Mouse (Mus musculus): ENCODE data around the gene Mettl15.

The Mettl15 gene

GRCm38 (mm10) chr2:109280600-109281340 lies at the start of gene Mettl15, which contains the start of gene Kif18a:
Gene Mettl15, minus strand, starts transcription at chr2:109280748.
Gene Kif18a, plus strand, starts transcription at chr2:109280738.
- Histone ChIP-seq H3K36me3 (ENCODE audit: control insufficient read depth, insufficient read depth, low read length, poor library complexity, severe bottlenecking) (no peaks in the 10 kb centered on the region), H3K27me3 (ENCODE audit: control insufficient read depth, insufficient read depth, low read length, poor library complexity, severe bottlenecking) (no peaks in the 10 kb centered on the region)
- DNase-seq (ENCODE audit: low read depth, low spot score): peak; percentile 97

- Histone ChIP-seq H3K36me3 (ENCODE audit: control insufficient read depth, insufficient read depth, low read length, poor library complexity, severe bottlenecking) (no peaks in the 10 kb centered on the region), H3K27me3 (ENCODE audit: control insufficient read depth, insufficient read depth, low read length, poor library complexity, severe bottlenecking) (no peaks in the 10 kb centered on the region)
- no peak for DNase-seq (ENCODE audit: low read depth, low spot score)
These were observed 30.8 kb upstream of the Mettl15 start for GRCm38 (mm10) chr2:109311369-109311768.

- no peaks in the 10 kb centered on the region for H3K36me3 ChIP-seq (ENCODE audit: control insufficient read depth, insufficient read depth, low read length, poor library complexity, severe bottlenecking)
- no peak for DNase-seq (ENCODE audit: low read depth, low spot score)
- no peaks in the 10 kb centered on the region for H3K27me3 ChIP-seq (ENCODE audit: control insufficient read depth, insufficient read depth, low read length, poor library complexity, severe bottlenecking)
These were observed 23.1 kb upstream of the Mettl15 start for GRCm38 (mm10) chr2:109303638-109304037.

GRCm38 (mm10) chr2:109302234-109302633 lies 21.7 kb upstream of the Mettl15 start:
- Histone ChIP-seq H3K36me3 (ENCODE audit: control insufficient read depth, insufficient read depth, low read length, poor library complexity, severe bottlenecking) (no peaks in the 10 kb centered on the region), H3K27me3 (ENCODE audit: control insufficient read depth, insufficient read depth, low read length, poor library complexity, severe bottlenecking) (no peaks in the 10 kb centered on the region)
- no peak for DNase-seq (ENCODE audit: low read depth, low spot score)

- Histone ChIP-seq H3K36me3 (ENCODE audit: control insufficient read depth, insufficient read depth, low read length, poor library complexity, severe bottlenecking) (0 out of 2 replicates have a peak, but pooled peaks cover 2% of the 10 kb centered on the region), H3K27me3 (ENCODE audit: control insufficient read depth, insufficient read depth, low read length, poor library complexity, severe bottlenecking) (no peaks in the 10 kb centered on the region)
- no peak for DNase-seq (ENCODE audit: low read depth, low spot score)
These were observed 17.6 kb upstream of the Mettl15 start for GRCm38 (mm10) chr2:109298160-109298559.

GRCm38 (mm10) chr2:109296264-109296663 lies 15.7 kb upstream of the Mettl15 start:
- Histone ChIP-seq H3K36me3 (ENCODE audit: control insufficient read depth, insufficient read depth, low read length, poor library complexity, severe bottlenecking) (0 out of 2 replicates have a peak, but pooled peaks cover 4% of the 10 kb centered on the region), H3K27me3 (ENCODE audit: control insufficient read depth, insufficient read depth, low read length, poor library complexity, severe bottlenecking) (no peaks in the 10 kb centered on the region)
- DNase-seq (ENCODE audit: low read depth, low spot score): no peak

- no peaks in the 10 kb centered on the region for H3K27me3 ChIP-seq (ENCODE audit: control insufficient read depth, insufficient read depth, low read length, poor library complexity, severe bottlenecking)
- 0 out of 2 replicates have a peak, but pooled peaks cover 4% of the 10 kb centered on the region for H3K36me3 ChIP-seq (ENCODE audit: control insufficient read depth, insufficient read depth, low read length, poor library complexity, severe bottlenecking)
- no peak for DNase-seq (ENCODE audit: low read depth, low spot score)
These were observed 8.8 kb upstream of the Mettl15 start for GRCm38 (mm10) chr2:109289327-109289726.

GRCm38 (mm10) chr2:109284121-109284520 lies 3.6 kb upstream of the Mettl15 start:
- H3K36me3 ChIP-seq (ENCODE audit: control insufficient read depth, insufficient read depth, low read length, poor library complexity, severe bottlenecking): no peaks in the 10 kb centered on the region
- no peak for DNase-seq (ENCODE audit: low read depth, low spot score)
- H3K27me3 ChIP-seq (ENCODE audit: control insufficient read depth, insufficient read depth, low read length, poor library complexity, severe bottlenecking): no peaks in the 10 kb centered on the region

- DNase-seq (ENCODE audit: low read depth, low spot score): no peak
- H3K27me3 ChIP-seq (ENCODE audit: control insufficient read depth, insufficient read depth, low read length, poor library complexity, severe bottlenecking): no peaks in the 10 kb centered on the region
- H3K36me3 ChIP-seq (ENCODE audit: control insufficient read depth, insufficient read depth, low read length, poor library complexity, severe bottlenecking): no peaks in the 10 kb centered on the region
These were observed 768 bp upstream of the Mettl15 start for GRCm38 (mm10) chr2:109281341-109281690.

GRCm38 (mm10) chr2:109280272-109280599 lies 312 bp downstream of the Mettl15 start:
- Histone ChIP-seq H3K27me3 (ENCODE audit: control insufficient read depth, insufficient read depth, low read length, poor library complexity, severe bottlenecking) (no peaks in the 10 kb centered on the region), H3K36me3 (ENCODE audit: control insufficient read depth, insufficient read depth, low read length, poor library complexity, severe bottlenecking) (no peaks in the 10 kb centered on the region)
- DNase-seq (ENCODE audit: low read depth, low spot score): no peak

- H3K27me3 ChIP-seq (ENCODE audit: control insufficient read depth, insufficient read depth, low read length, poor library complexity, severe bottlenecking): no peaks in the 10 kb centered on the region
- DNase-seq (ENCODE audit: low read depth, low spot score): peak; percentile 60
- H3K36me3 ChIP-seq (ENCODE audit: control insufficient read depth, insufficient read depth, low read length, poor library complexity, severe bottlenecking): no peaks in the 10 kb centered on the region
These were observed 2.5 kb downstream of the Mettl15 start for GRCm38 (mm10) chr2:109278036-109278435.

GRCm38 (mm10) chr2:109277593-109277992 lies 3.0 kb downstream of the Mettl15 start:
- Histone ChIP-seq H3K36me3 (ENCODE audit: control insufficient read depth, insufficient read depth, low read length, poor library complexity, severe bottlenecking) (no peaks in the 10 kb centered on the region), H3K27me3 (ENCODE audit: control insufficient read depth, insufficient read depth, low read length, poor library complexity, severe bottlenecking) (no peaks in the 10 kb centered on the region)
- DNase-seq (ENCODE audit: low read depth, low spot score): peak; percentile 2

- H3K36me3 ChIP-seq (ENCODE audit: control insufficient read depth, insufficient read depth, low read length, poor library complexity, severe bottlenecking): no peaks in the 10 kb centered on the region
- no peak for DNase-seq (ENCODE audit: low read depth, low spot score)
- no peaks in the 10 kb centered on the region for H3K27me3 ChIP-seq (ENCODE audit: control insufficient read depth, insufficient read depth, low read length, poor library complexity, severe bottlenecking)
These were observed 7.5 kb downstream of the Mettl15 start for GRCm38 (mm10) chr2:109273098-109273497.

- no peak for DNase-seq (ENCODE audit: low read depth, low spot score)
- no peaks in the 10 kb centered on the region for H3K36me3 ChIP-seq (ENCODE audit: control insufficient read depth, insufficient read depth, low read length, poor library complexity, severe bottlenecking)
- no peaks in the 10 kb centered on the region for H3K27me3 ChIP-seq (ENCODE audit: control insufficient read depth, insufficient read depth, low read length, poor library complexity, severe bottlenecking)
These were observed 17.8 kb downstream of the Mettl15 start for GRCm38 (mm10) chr2:109262779-109263178.

- H3K27me3 ChIP-seq (ENCODE audit: control insufficient read depth, insufficient read depth, low read length, poor library complexity, severe bottlenecking): no peaks in the 10 kb centered on the region
- no peaks in the 10 kb centered on the region for H3K36me3 ChIP-seq (ENCODE audit: control insufficient read depth, insufficient read depth, low read length, poor library complexity, severe bottlenecking)
- DNase-seq (ENCODE audit: low read depth, low spot score): no peak
These were observed 38.6 kb downstream of the Mettl15 start for GRCm38 (mm10) chr2:109241947-109242346.

GRCm38 (mm10) chr2:109235741-109236140 lies 44.8 kb downstream of the Mettl15 start:
- no peak for DNase-seq (ENCODE audit: low read depth, low spot score)
- H3K27me3 ChIP-seq (ENCODE audit: control insufficient read depth, insufficient read depth, low read length, poor library complexity, severe bottlenecking): no peaks in the 10 kb centered on the region

More at GRCm38 (mm10) chr2:109235741-109236140, 44.8 kb downstream of the Mettl15 start:
- H3K36me3 ChIP-seq (ENCODE audit: control insufficient read depth, insufficient read depth, low read length, poor library complexity, severe bottlenecking): no peaks in the 10 kb centered on the region

All from splenic B cell, adult 2 months (primary cell).